Mouse (Mus musculus) left cerebral cortex, adult 2 months (tissue): ENCODE results near the gene Pomgnt1. TPM values are rescaled to one million over a fixed set of nuclear protein-coding genes. Genes with fewer than 3 reads are reported as not detected.

Experiments
- DNase-seq, 2 experiments: peaks; one replicate each; pipeline ENCODE4 v3.0.0; 2021 to 2022; ENCODE audit warnings: low spot score in 2 of 2, mixed read lengths in 1 of 2; ENCODE audit errors: extremely low spot score in 1 of 2
- H3K27ac ChIP-seq: fragments of 200-600 bp; 2 replicates; pipeline ENCODE4 v1.8.1; 2022
- H3K4me3 ChIP-seq: fragments of 200-600 bp; 2 replicates; pipeline ENCODE4 v1.8.1; 2022
- CTCF ChIP-seq: fragments of 200-600 bp; IDR thresholded peaks from 2 replicates; pipeline ENCODE4 v1.8.1; 2022; ENCODE audit warnings: antibody characterized with exemption, mild to moderate bottlenecking, moderate library complexity
- intact Hi-C: fragments of 180-260 bp; cut with DNase I; formaldehyde crosslinking; loops from one replicate; pipeline ENCODE4 v1.15.1; 2025
- total RNA-seq, 2 experiments: library from RNA; stranded (reverse); gene quantifications; 2 replicates each; pipeline ENCODE4 v1.2.3; 2021

The Pomgnt1 gene
- total RNA-seq, 2 experiments from 2014 or later, result 80.2 to 85.6 TPM

DNA sequence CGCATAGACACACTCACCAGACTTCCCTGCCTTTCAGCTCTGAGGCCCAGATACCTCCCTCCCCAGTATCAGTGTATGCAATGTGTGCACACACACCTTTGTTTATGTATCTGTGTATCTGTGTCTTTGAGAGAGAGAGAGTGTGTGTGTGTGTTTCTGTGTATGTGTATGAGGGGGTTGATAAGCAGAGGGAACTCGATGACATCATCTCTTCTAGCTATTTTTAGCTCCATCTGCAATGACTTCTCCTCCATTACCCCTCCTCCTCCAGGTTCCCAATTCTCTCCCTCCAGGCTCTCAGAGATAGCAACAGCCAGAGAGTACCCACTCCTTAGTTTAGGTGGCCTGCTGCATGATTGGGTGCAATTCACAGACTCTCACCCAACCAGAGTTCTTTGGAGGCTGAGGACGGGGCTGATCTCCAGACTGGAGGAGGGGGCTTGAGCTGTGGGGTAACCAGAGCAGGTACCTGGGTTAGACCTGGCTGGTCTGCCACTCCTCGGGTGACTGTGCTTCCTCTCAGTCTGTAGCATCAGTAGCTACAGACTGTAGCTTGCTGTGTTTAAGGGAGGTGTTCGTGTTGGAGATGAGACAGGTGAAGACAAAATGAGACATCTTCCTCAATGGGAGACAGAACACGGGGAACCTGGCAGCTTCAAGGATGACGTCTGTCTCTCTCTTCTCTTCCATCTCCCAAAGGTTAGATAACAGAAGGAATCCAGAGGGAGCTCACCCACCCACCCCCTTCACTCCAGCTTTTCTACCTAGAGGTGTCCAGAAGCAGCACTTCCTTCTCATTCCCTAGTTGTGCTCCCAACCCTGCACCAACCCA is 52.3 kb downstream of the Pomgnt1 start:
- no peak for TF ChIP-seq CTCF
- DNase-seq, result no peak
- H3K4me3 ChIP-seq, result peak overlapping the region; percentile 37
- H3K27ac ChIP-seq, result peak overlapping the region; percentile 96
- intact Hi-C loops, result loop anchor here (1.0 kb wide), 2 partner anchors 14 to 45 kb away; partner anchors contain the start of gene Pik3r3

DNA sequence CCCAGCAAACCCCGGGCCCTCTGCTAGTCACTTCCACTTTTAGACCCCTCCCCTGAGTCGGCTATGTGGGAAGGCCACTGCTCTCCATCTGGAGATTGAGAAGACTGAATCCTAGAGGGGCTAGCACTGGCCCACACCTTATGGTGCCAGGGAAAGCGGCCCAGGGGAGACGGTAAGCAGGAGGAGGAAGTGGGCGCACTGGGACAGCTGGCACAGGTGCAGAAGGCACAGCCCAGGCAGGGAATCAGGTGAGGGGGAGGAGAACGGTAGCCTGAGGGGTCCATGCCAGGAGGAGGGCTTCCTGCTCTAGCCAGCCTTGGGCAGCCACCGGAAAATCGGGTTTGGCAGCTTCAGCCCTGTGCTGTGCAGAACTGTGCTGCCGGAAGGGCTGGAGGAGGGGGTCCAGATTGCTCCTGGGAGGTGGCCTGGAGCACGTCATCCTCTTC is 52.9 kb downstream of the Pomgnt1 start:
- peak overlapping the region; percentile 96 for H3K27ac ChIP-seq
- peak overlapping the region; percentile 37 for H3K4me3 ChIP-seq
- intact Hi-C loops, result loop anchor here (1.0 kb wide), 2 partner anchors 14 to 45 kb away; partner anchors contain the start of gene Pik3r3
- TF ChIP-seq CTCF, result no peak
- peak; percentile 66 to 75 for DNase-seq

DNA sequence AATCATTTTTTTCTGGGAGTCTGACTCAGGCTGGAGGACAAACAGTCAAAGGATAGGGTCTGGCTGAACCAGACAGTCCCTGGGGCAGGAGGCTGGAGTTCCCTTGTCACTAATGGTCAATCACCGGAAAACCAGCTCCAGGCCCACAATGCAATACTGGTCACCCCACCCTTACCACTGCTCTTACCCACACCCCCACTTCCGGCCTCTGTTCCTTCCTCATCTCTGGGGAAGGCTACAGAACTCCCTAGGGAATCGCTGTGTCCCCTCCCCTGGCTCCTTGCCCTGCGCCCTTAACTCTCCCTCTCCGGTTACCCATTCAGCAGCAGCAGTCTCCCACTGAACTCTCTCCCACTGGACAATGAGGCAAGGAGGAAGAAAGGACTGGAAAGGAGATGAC is 53.5 kb downstream of the Pomgnt1 start:
- DNase-seq, result no peak
- intact Hi-C loops, result no loop called here
- H3K27ac ChIP-seq, result peak overlapping the region; percentile 96
- no peak for TF ChIP-seq CTCF
- H3K4me3 ChIP-seq, result peak overlapping the region; percentile 37

DNA sequence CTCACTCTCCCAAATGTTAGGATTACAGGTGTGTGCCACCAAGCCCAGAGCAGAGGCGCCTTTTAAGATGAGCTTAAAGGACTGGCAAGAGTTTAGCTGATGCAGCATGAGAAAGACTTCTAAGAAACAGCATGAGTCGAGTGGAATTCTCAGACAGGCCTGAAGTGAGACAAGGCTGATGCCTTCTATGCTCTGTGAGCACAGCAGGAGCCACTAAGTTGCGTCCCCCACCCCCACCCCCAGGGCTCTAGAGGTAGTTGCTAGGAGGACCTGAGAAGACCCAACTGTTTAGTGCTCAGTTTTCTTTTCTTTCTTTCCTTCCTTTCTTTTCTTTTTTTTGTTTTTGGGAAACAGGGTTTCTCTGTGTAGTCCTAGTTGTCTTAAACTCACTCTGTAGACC is 58.4 kb downstream of the Pomgnt1 start:
- intact Hi-C loops, result no loop called here
- no peak for DNase-seq
- Histone ChIP-seq H3K27ac (no peak overlapping the region), H3K4me3 (no peak overlapping the region)
- no peak for TF ChIP-seq CTCF

DNA sequence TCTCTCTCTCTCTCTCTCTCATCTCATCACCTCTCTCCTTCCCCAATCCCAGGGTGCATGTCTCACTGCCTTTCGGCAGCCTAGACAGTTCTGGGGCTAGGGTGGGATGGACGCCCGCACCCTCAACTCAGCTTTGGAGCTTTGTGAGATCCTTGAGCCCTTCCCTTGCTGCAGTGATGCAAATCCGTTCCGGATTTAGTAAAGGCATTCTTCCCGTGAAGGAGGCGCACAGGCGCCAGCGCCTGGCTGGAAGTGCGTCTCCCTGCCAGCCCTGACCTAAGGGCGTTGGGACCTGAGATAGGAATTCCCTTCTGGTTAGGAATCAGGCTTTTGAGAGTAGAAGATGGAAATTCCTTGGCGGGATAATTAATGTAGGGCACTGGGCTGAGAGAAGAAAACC is 59.1 kb downstream of the Pomgnt1 start:
- peak overlapping the region; percentile 7 for H3K4me3 ChIP-seq
- intact Hi-C loops, result no loop called here
- DNase-seq, result no peak
- peak overlapping the region; percentile 74 for H3K27ac ChIP-seq
- TF ChIP-seq CTCF, result no peak

DNA sequence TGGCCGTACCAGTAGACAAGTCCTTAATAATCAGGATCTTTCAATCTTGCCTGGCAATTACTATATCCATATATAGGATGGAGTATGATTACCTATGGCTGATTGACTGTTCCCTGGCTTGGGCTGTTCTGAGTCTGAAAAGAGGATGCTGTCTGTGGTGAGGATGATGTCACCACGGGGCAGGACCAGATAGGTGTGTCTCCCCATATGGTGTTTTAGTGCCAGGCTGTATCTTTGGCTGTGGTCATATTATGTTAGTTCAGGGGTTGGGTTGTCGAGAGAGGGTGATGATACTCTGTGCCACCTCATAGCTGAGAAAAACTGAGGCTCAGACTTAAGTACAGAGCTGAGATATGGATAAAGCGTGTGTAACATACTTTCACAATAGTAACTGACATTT is 61.4 kb downstream of the Pomgnt1 start:
- intact Hi-C loops, result loop anchor here (5.0 kb wide), 1 partner anchor 48 kb away; no protein-coding TSS in a partner anchor
- H3K4me3 ChIP-seq, result no peak overlapping the region

DNA sequence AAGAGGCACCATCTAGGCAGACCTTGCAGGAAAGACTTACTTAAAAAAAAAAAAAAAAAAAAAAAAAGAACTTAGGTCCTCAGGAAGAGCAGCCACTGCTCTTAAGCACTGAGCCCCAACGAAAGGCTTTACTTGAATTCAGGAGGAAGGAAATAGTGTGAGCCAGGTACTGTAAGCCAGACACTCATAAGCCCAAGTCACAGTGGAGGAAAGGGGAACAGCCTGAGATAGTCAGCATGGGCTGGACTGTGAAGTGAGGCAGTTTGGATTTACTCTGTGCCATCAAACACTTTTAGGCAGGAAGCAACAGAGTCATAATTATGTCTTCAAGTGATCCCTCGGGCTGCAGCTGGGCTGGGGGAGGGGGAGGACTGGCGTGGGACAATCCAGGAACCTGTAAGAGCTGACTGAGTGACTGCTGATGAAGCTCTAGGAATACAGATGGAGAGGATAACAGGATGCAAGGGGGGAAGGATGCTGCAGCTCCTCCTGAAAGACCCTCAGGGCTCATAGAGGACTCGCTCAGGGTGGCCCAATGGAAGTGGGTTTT is 68.7 kb downstream of the Pomgnt1 start:
- Histone ChIP-seq H3K4me3 (no peak overlapping the region), H3K27ac (no peak overlapping the region)
- DNase-seq, result no peak
- TF ChIP-seq CTCF, result no peak
- intact Hi-C loops, result no loop called here

More for the DNA sequence above, 61.4 kb downstream of the Pomgnt1 start:
- no peak for TF ChIP-seq CTCF
- no peak overlapping the region for H3K27ac ChIP-seq
- no peak for DNase-seq

DNA sequence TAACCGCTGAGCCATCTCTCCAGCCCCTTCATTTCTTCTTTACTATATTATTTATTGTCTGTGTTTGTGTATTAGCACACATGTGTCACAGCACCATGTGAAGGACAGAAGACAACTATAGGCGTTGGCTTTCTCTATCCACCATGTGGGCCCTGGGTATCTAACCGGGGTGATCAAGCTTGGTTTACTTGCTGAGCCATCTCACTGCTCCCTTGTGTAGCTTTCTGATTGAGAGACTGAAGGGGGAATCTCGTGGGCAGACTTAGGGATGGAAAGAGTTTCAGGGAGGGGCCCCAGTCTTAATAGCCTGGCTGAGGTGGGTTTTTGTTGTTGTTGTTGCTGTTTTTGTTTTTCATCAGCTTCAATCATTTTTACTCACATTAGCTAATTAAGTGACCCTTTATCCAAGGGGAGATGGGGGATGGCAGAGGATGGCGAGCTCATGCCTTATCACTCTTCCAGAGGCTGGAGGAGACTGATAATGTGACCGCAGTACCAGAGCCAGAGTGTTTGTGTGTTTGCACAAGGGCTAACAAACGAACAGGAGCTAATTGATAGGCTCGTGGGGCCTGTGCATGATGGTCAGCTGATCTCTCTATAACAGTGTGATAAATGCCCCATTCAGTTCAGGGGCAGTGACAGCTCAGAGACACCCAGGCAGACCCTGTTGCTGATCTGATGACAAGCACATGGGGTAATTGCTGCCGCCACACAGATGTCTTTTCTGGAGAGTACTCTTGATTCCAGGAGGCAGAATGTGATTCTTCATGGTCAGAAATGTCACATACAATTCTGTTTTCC is 70.1 kb downstream of the Pomgnt1 start:
- TF ChIP-seq CTCF, result no peak
- DNase-seq, result no peak
- H3K27ac ChIP-seq, result 0 out of 2 replicates have a peak overlapping the region, but pooled peaks have one; percentile 11
- no peak overlapping the region for H3K4me3 ChIP-seq
- intact Hi-C loops, result no loop called here

DNA sequence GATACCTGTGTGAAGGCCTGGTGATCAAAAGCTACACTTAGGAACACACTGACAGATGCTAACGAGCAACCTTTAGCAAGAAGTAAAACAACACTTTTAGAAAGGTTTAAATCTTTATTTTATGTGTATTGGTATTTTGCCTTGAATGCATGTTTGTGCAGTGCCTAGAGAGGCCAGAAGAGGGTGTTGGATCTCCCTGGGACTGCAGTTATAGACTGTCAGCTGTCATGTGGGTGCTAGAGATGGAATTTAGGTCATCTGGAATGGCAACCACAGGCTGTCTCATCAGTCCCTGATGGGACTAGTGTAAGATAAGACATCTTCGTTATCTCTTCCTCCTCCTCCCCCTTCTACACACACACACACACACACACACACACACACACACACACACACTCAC is 74.8 kb downstream of the Pomgnt1 start:
- peak; percentile 34 for TF ChIP-seq CTCF
- no peak for DNase-seq
- no peak overlapping the region for H3K27ac ChIP-seq
- intact Hi-C loops, result no loop called here
- no peak overlapping the region for H3K4me3 ChIP-seq

DNA sequence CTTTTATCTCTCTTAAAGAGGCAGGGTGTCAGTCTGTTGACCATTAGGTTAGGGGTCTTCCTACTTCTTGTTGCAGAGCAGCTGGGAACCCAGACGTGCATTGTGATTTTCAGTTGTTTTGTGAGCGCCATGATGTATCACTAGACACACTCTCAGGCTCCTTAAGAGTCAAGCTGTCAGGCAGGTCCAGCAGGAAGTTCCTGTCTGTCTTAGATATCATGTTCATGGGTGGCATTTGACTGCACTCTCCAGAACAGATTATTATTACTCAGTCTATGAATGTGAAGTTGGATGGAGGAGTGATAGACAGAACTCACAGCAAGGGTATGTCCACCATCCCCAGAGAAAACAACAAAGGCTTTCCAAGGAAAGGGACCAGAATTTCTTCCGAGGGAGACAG is 80.8 kb downstream of the Pomgnt1 start:
- TF ChIP-seq CTCF, result no peak

DNA sequence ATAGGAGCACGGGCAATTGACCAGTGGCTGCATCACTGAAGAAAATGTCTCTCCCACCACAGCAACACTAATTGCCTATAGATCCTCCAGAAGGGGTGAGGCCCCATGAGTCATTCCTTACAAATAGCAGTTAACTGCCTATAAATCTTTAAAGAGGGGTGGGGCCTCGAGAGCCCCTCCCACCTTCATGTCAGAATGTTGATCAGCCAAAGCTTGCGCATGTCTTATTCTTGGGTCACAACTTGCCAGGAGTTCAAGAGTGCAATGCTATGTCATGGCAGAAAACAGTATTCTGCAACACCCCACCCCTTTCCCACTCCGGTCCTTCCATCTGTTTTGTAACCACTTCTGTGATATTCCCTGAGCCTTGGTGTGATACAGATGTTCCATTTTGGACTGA is 82.9 kb downstream of the Pomgnt1 start:
- intact Hi-C loops, result no loop called here
- DNase-seq, result no peak
- Histone ChIP-seq H3K4me3 (no peak overlapping the region), H3K27ac (no peak overlapping the region)
- no peak for TF ChIP-seq CTCF

More for the DNA sequence above, 80.8 kb downstream of the Pomgnt1 start:
- DNase-seq, result no peak
- intact Hi-C loops, result no loop called here
- H3K27ac ChIP-seq, result no peak overlapping the region
- no peak overlapping the region for H3K4me3 ChIP-seq

DNA sequence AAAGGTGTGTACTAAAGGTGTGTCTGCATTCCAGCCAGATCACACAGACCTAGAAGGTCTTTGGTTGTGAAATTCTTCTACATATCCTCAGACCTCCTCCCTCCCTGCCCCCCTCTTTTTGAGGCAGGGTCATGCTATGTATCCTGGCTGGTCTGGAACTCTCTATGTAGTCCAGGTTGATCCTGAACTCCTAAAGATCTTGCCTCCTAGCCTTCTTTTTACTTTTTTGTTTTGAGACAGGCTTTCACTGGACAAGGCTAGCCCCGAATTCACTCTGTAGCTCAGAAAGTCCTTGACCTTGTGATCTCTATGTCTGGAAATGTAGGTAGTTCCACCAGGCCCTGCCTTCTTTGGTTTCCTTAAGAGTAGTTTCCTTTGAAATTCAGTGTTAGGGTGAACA is 85.3 kb downstream of the Pomgnt1 start:
- intact Hi-C loops, result no loop called here
- Histone ChIP-seq H3K4me3 (no peak overlapping the region), H3K27ac (no peak overlapping the region)
- no peak for DNase-seq
- no peak for TF ChIP-seq CTCF

Other genes with a start within 250 kb of the Pomgnt1 start
- under 1 TPM; 0.45 to 0.70 TPM for gene Kncn, start 239.4 kb upstream of the Pomgnt1 start, total RNA-seq
- 1 to 10 TPM in 1 of 2 experiments, under 1 TPM in 1; 0.77 to 1.1 TPM for gene 6430628N08Rik, start 233.2 kb upstream of the Pomgnt1 start, total RNA-seq
- gene Dmbx1, start 183.9 kb upstream of the Pomgnt1 start, total RNA-seq, result not detected
- 100 to 1,000 TPM; 100 to 103 TPM for gene Faah, start 105.9 kb upstream of the Pomgnt1 start, total RNA-seq
- 10 to 100 TPM; 10.9 to 12.8 TPM for gene Nsun4, start 70.0 kb upstream of the Pomgnt1 start, total RNA-seq
- gene Uqcrh, start 48.8 kb upstream of the Pomgnt1 start, total RNA-seq, result 100 to 1,000 TPM; 414 to 441 TPM
- gene Lrrc41, start 48.6 kb upstream of the Pomgnt1 start, total RNA-seq, result 10 to 100 TPM; 45.2 to 49.9 TPM
- gene Rad54l, start 150 bp upstream of the Pomgnt1 start, total RNA-seq, result under 1 TPM; 0.77 to 0.89 TPM
- gene Lurap1, start 27.5 kb downstream of the Pomgnt1 start, total RNA-seq, result 10 to 100 TPM; 28.4 to 31.2 TPM
- not detected for gene Tspan1, start 43.8 kb downstream of the Pomgnt1 start, total RNA-seq
- gene 1700042G07Rik, start 49.5 kb downstream of the Pomgnt1 start, total RNA-seq, result not detected
- 1 to 10 TPM; 1.4 to 2.9 TPM for gene Gm49337, start 49.5 kb downstream of the Pomgnt1 start, total RNA-seq
- gene Pik3r3, start 97.8 kb downstream of the Pomgnt1 start, total RNA-seq, result 10 to 100 TPM; 37.2 to 42.8 TPM